Mouse (Mus musculus): ENCODE measurements around the gene Prrg2.

DNA sequence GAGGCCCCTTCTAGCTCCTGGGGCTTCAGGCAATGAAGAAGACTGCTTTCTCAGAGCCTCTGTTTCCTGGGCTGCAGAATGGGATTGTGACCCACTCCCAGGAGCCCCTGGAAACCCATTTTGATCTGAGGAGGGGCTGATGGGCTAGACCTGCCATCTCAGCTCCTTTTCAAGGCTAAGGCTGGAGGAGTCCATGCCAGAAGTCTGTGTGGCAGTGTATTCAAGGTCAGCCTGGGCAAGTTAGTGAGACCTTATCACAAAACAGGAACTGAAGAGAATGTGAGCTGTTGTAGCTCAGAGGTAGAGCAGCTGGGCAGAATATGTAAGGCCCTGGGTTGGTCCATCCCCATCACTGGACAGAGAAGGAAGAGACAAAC, 5.5 kb downstream of the Prrg2 start:
- no peak for TF ChIP-seq CTCF (IDR thresholded peaks at IDR 0.05; ENCODE audit: control insufficient read depth, insufficient read depth, insufficient replicate concordance, low read depth, low read length)
- TF ChIP-seq POLR2A (IDR thresholded peaks at IDR 0.05; ENCODE audit: control insufficient read depth, low read depth, low read length): no peak

Data from testis, adult 2 months (tissue).